Comparison of ENCODE assay signal across 8 mouse cellular contexts in genomic region chr12:102438983-102439631, GRCm38 (mm10). TPM values are rescaled to one million over a fixed set of nuclear protein-coding genes. Genes with fewer than 3 reads are reported as not detected.
DNase-seq lines count a peak whose midpoint lies in the region; ATAC-seq and TF ChIP-seq lines count a peak whose summit lies in the region.

No protein-coding gene starts in this region.

- peak overlapping the region; percentile 59 for H3K9ac ChIP-seq in lung, embryonic 15.5 days
- H3K9ac ChIP-seq in embryonic facial prominence, embryonic 13.5 days, result peak overlapping the region; percentile 77
- H3K9ac ChIP-seq in limb, embryonic 11.5 days (ENCODE audit: low read length), result peak overlapping the region; percentile 63

- no peak for TF ChIP-seq POLR2A in olfactory bulb, adult 2 months (IDR thresholded peaks at IDR 0.05; ENCODE audit: insufficient read depth, low read depth, low read length)

- WGBS in lung, embryonic 15.5 days, result 2% methylated on average over 20 of the region's 20 CpGs
- 2% methylated on average over 20 of the region's 20 CpGs for WGBS in embryonic facial prominence, embryonic 13.5 days
- WGBS in limb, embryonic 11.5 days, result 2% methylated on average over 20 of the region's 20 CpGs
- WGBS in olfactory bulb, adult 2 months, result 2% methylated on average over 20 of the region's 20 CpGs

- no peaks in the 10 kb centered on the region for H3K27me3 ChIP-seq in lung, embryonic 15.5 days
- H3K27me3 ChIP-seq in embryonic facial prominence, embryonic 13.5 days, result no peaks in the 10 kb centered on the region
- H3K27me3 ChIP-seq in limb, embryonic 11.5 days (ENCODE audit: control insufficient read depth, insufficient read depth, low read length), result no peaks in the 10 kb centered on the region

- H3K9me3 ChIP-seq in lung, embryonic 15.5 days, result no peaks in the 10 kb centered on the region
- H3K9me3 ChIP-seq in embryonic facial prominence, embryonic 13.5 days, result no peaks in the 10 kb centered on the region
- no peaks in the 10 kb centered on the region for H3K9me3 ChIP-seq in limb, embryonic 11.5 days (ENCODE audit: control insufficient read depth, low read length)

- peaks cover 25% of the 10 kb centered on the region for H3K4me1 ChIP-seq in lung, embryonic 15.5 days
- H3K4me1 ChIP-seq in embryonic facial prominence, embryonic 13.5 days, result peaks cover 18% of the 10 kb centered on the region
- peaks cover 5% of the 10 kb centered on the region; the same call in 1 of the 2 replicates for H3K4me1 ChIP-seq in limb, embryonic 11.5 days (ENCODE audit: control insufficient read depth, insufficient read depth, low read length)
- peaks cover 6% of the 10 kb centered on the region for H3K4me1 ChIP-seq in olfactory bulb, adult 2 months (ENCODE audit: control insufficient read depth, insufficient read depth, low read length)

- no peak overlapping the region for H3K27ac ChIP-seq in lung, embryonic 15.5 days
- peak overlapping the region; percentile 51; the same call in 1 of the 2 replicates for H3K27ac ChIP-seq in embryonic facial prominence, embryonic 13.5 days
- no peak overlapping the region for H3K27ac ChIP-seq in limb, embryonic 11.5 days (replicated peaks; ENCODE audit: low read depth, low read length)
- peak overlapping the region; percentile 53 for H3K27ac ChIP-seq in olfactory bulb, adult 2 months (ENCODE audit: insufficient read depth, low read depth, low read length)

- DNase-seq in lung, postnatal 14 days, result no peak
- DNase-seq in limb, embryonic 11.5 days (ENCODE audit: low spot score), result no peak
- no peak for DNase-seq in urinary bladder, adult 2 months (ENCODE audit: low spot score)
- DNase-seq in yolk sac, embryonic 10.5 days (ENCODE audit: low spot score), result no peak
- DNase-seq in thymus, postnatal 36 days, result no peak

- ATAC-seq in lung, embryonic 15.5 days (ENCODE audit: borderline replicate concordance, extremely low read depth, low FRiP score, low TSS enrichment), result peak; percentile 23; the same call in 1 of the 2 replicates
- ATAC-seq in embryonic facial prominence, embryonic 13.5 days (ENCODE audit: insufficient number of reproducible peaks, insufficient read depth, low FRiP score, low TSS enrichment, low read depth), result 0 out of 2 replicates have a peak, but pooled peaks have one; percentile 20
- ATAC-seq in limb, embryonic 11.5 days (ENCODE audit: insufficient number of reproducible peaks, low FRiP score, low TSS enrichment, low read depth), result peak; percentile 48

- peak overlapping the region; percentile 62 for H3K4me2 ChIP-seq in lung, embryonic 15.5 days
- H3K4me2 ChIP-seq in embryonic facial prominence, embryonic 13.5 days, result peak overlapping the region; percentile 74
- peak overlapping the region; percentile 56 for H3K4me2 ChIP-seq in limb, embryonic 11.5 days (ENCODE audit: low read depth, severe bottlenecking)

- H3K36me3 ChIP-seq in lung, embryonic 15.5 days, result no peaks in the 10 kb centered on the region
- no peaks in the 10 kb centered on the region for H3K36me3 ChIP-seq in embryonic facial prominence, embryonic 13.5 days
- H3K36me3 ChIP-seq in limb, embryonic 11.5 days (ENCODE audit: control insufficient read depth, insufficient read depth, low read length), result no peaks in the 10 kb centered on the region

- H3K4me3 ChIP-seq in lung, embryonic 15.5 days, result peak overlapping the region; percentile 61
- H3K4me3 ChIP-seq in embryonic facial prominence, embryonic 13.5 days, result peak overlapping the region; percentile 65
- H3K4me3 ChIP-seq in limb, embryonic 11.5 days (ENCODE audit: low read depth, low read length), result peak overlapping the region; percentile 59
- H3K4me3 ChIP-seq in olfactory bulb, adult 2 months (ENCODE audit: insufficient read depth, low read depth, low read length), result peak overlapping the region; percentile 80

- TF ChIP-seq CTCF in olfactory bulb, adult 2 months (IDR thresholded peaks at IDR 0.05; ENCODE audit: insufficient read depth, low read depth, low read length), result no peak

RNA-seq across cellular contexts. Expression of gene Lgmn, which starts 0.5 kb away (rescaled TPM):
- 115 and 127 TPM in 2 replicates for polyA plus RNA-seq in lung, embryonic 15.5 days (2015; fragmentation: Nextera tagmentation; extraction: Ambion mirVana)
- 76.9 and 81.4 TPM in 2 replicates for polyA plus RNA-seq in embryonic facial prominence, embryonic 13.5 days (2015; fragmentation: Nextera tagmentation; extraction: Ambion mirVana)
- polyA plus RNA-seq in limb, embryonic 11.5 days (2014; fragmentation: Nextera tagmentation; extraction: Ambion mirVana), result 48.1 and 50.0 TPM in 2 replicates
- polyA plus RNA-seq in olfactory bulb, adult 2 months (2012; ENCODE audit: insufficient read depth, insufficient read length, low replicate concordance, missing spikeins), result not detected in 2 replicates
- polyA plus RNA-seq in urinary bladder, adult 2 months (2012; rRNA removed), result 73.4 and 84.0 TPM in 2 replicates

RNA-seq across cellular contexts. Expression of gene Golga5, which starts 29.8 kb away (rescaled TPM):
- 31.3 and 33.6 TPM in 2 replicates for polyA plus RNA-seq in lung, embryonic 15.5 days (2015; fragmentation: Nextera tagmentation; extraction: Ambion mirVana)
- 40.3 and 41.3 TPM in 2 replicates for polyA plus RNA-seq in embryonic facial prominence, embryonic 13.5 days (2015; fragmentation: Nextera tagmentation; extraction: Ambion mirVana)
- 36.0 and 36.6 TPM in 2 replicates for polyA plus RNA-seq in limb, embryonic 11.5 days (2014; fragmentation: Nextera tagmentation; extraction: Ambion mirVana)
- not detected in 2 replicates for polyA plus RNA-seq in olfactory bulb, adult 2 months (2012; ENCODE audit: insufficient read depth, insufficient read length, low replicate concordance, missing spikeins)
- polyA plus RNA-seq in urinary bladder, adult 2 months (2012; rRNA removed), result 35.0 and 40.2 TPM in 2 replicates

Comparison
In these comparisons a context has a peak if more than half of its experiments do, and no peak if none do; other contexts are left out.
1. H3K27ac ChIP-seq: peak in embryonic facial prominence, embryonic 13.5 days (single experiment) and olfactory bulb, adult 2 months (single experiment); none in lung, embryonic 15.5 days (single experiment) and limb, embryonic 11.5 days (single experiment).
2. RNA of gene Golga5, which starts 29.8 kb away (polyA plus RNA-seq): 40.3 to 41.3 TPM in embryonic facial prominence, embryonic 13.5 days, 35.0 to 40.2 TPM in urinary bladder, adult 2 months, 36.0 to 36.6 TPM in limb, embryonic 11.5 days and 31.3 to 33.6 TPM in lung, embryonic 15.5 days; not detected in olfactory bulb, adult 2 months; every median in the first group is over 10 times any median in the second.
3. Peak in every context shown above with its lines, with median percentiles within 50 percentile points of each other: ATAC-seq, H3K4me2 ChIP-seq, H3K4me3 ChIP-seq and H3K9ac ChIP-seq.